Mouse (Mus musculus) testis, postnatal 14 days (tissue): ENCODE data around the gene Arl8a.

Experiments
- DNase-seq: peaks from one replicate; pipeline ENCODE4 v3.0.0; 2021; ENCODE audit warnings: low spot score

Arl8a gene

DNA sequence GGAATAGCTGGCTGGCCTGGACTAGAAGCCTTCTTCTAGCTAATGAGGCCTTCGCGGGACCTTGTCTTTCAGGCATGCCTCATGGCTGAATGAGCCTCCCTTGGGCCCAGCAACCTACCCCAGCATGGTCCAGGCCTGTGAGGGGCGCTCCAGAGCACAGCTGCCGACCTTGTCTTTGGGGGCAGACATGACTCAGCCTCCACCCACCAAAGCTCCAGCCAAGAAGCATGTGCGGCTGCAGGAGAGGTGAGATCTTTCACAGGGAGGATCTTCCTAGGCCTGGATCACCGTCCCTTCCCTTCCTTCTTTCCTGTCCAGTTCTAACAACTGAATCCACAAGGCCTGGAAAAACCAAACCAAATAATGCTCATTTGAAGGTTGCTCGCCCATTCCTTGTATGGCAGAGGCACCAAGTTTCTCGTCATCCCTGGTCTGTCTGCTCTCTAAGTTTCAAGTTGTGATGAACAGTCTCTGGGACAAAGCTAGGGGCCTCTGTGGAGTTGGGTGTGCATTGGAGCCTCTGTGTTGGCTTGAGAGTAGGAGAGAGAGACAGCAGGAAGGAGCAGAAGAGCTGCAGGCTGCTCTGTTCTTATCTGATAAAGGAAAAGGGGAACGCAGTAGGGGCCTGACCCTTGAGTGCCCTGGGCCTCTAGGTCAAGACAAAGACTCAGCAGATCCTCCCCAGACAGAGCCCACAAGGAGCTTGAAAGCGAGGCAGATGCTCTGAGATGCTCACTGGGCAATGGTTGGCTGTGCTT lies 12.8 kb upstream of the Arl8a start:
- DNase-seq, result no peak

DNA sequence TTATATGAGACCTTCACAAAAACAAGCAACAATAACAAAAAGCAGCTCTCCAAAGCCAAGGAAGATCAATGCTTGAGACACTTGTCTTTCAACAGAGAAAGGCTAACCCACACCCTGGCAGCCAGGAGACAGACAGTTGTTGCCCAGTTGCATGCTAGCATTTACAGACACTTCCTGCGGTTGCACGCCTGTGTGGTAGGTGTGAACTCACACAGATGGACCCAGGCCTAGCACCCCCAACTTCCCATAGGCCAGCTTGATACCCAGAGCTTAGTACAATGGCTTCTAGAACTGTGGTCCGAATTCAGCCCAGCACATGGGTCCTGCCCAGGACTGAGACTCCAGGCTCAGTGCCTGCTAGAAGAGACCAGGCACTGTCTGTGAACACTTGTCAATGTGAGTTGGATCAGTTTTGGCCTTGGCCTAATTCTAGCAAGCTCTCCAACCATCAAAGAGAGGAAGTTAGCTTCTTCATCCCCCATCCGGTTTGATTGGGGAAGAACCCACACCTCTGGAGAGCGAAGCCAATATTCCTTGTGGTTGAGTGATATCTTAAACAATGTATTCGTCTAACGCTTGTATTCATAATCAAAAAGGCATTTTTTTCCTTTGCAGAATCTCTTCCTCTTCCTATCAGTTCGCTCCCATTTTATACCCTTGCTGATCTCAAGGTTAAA lies 11.4 kb upstream of the Arl8a start:
- DNase-seq, result no peak

DNA sequence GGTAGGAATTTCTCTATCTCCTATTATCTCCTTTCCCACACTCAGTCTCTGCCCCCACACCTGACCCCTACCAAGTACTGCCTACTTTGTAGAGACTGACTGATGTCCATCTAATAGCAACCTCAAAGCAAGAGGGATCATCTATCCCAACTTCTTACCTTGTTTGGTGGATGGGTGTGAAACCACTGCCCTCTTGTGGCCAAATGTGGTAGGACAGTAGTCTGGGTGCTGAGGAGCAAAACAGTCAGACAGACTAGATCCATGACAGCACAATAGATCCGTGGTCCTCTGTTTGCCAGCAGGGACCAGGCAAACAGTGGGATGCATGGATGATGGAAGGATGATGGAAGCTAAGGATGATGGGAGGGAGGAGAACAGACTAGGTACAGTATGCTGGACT lies 10.1 kb upstream of the Arl8a start:
- DNase-seq, result peak; percentile 54

DNA sequence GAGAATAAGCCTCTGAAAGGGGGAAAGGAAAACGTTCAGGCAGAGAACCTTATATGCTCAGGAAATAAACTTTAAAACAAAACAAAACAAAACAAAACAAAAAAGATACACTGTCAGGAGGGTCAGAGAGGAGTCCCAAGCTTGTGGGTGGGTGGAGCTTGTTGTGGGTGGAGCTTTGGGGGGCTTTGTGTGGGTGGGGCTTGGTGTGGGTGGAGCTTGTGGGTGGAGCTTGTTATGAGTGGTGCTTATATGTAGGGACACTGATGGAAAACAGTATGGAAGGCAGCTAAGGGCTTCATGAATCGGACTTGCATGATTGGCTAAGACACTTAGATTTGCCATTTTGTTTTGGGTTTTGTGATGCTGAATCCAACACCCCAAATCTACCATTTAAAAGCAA lies 6.7 kb upstream of the Arl8a start:
- DNase-seq, result no peak

DNA sequence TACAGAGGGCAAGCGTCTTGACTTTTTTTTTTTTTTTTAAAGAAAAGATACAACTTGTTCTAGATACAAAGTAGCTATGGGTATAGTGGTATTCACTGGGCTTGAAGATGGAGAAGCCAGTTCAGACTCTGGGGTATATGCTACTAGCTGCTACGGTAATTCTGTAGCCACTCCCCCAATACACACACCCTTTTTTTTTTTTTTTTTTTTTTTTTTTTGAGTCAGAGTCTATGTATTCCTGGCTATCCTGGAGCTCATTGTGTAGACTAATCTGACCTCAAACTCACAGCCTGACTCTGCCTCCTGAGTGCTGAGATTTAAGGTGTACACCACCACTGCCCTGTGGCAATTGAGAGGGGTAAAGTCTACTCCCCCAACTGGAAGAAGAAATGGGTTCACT lies 4.2 kb upstream of the Arl8a start:
- DNase-seq, result no peak

DNA sequence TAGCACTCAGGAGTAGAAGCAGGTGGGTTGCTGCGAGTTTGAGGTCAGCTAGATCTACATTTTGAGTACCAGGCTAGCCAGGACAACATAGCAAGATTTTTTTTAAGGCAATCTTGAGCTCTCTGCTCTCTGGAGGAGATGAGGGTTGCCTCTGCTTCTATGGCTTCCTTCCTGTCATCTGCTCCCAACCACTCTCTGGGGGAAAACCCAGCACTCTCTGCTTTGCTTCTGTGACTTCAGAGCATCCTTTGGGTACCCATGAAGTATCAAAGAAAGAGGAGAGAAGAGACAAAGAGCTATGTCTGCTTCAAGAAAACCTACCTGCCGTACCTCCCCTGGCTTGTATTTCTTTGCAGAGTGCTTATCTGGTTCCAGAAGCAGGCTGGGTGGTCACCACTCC lies 2.7 kb upstream of the Arl8a start:
- no peak for DNase-seq

DNA sequence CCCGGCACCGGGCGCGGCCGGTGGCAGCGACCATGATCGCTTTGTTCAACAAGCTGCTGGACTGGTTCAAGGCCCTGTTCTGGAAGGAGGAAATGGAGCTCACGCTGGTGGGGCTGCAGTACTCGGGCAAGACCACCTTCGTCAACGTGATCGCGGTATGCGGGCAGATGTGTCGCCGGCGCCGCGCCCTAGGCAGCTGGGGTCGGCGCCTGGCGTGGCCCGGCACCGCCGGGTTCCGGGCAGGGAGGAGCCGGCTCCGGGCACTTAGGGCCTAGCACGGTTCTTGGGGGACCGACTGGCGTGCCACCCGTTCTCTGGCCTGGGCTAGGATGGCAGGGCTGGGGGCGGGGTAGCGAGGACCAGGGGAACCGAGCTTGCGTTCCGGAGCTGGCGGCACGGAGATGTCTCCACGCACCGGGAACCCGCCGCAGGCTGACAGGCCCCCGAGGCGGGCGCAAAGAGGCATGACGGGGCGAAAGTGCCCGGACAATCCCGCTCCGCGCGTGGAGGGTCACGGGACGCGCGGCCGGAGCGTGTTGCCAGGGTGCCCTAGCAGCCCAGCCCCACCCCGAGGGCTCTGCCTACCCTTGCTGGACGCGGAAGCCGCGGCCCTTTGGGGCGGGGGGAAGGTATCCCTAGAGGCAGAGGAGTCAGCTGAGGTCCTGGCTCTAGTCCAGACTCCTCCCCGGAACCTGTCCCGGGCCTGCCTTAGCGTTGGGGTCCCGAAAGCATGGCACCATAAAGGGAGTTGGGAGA lies 500 bp downstream of the Arl8a start:
- peak; percentile 83 for DNase-seq

DNA sequence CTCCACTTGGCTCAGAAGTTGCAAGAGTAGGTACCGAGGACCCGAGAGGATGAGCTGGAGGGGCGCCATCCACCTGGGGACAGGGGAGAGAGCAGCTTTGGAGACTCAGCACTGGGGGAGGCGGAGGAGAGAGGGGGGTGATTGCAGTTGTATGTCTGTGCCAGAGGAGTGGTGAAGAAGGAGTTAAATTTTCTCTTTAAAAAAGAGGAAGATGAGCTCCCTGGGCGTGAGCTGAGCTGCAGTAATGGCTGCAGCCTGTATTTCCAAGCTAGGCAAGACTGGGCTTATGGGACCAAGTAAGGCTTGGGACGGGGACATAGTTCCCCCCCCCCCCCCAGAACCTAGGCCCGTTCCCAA lies 1.1 kb downstream of the Arl8a start:
- no peak for DNase-seq

DNA sequence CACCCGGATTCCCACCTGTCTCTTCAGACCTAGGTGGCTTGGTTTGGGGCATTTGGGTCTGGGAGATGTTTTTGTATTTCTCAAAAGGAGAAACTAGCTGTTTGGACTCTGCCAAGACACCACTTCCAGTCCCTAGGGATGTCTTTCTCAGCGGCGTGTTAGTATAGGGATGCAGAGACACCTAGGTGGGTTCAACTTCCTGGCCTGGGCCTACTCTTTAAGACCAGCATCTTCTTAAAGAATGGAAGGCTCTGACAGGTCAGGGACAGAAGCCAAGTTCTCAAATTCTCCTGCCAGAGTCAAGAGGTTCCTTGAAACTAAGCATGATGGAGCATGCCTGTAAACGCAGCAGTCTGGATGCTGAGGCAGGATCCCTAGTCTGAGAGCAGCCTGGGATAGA lies 1.9 kb downstream of the Arl8a start:
- no peak for DNase-seq

DNA sequence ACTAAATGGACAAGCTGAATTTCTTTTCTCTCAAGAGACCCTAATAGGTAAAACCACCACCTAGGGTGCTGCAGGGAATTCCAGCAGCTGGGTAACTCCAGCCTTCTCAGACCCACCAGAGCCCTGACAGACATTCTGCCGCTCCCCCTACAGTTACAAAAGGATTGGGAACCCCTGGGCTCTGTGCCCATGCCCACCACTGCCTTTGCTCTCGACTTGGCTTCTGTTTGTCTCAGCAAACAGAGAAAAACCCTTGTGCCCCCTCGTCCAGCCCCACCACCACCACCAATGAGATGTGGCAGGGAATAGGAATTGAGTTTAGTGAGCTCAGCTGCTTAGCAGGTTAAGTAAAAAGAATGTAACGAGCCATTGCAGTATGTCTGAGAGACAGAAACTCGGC lies 2.4 kb downstream of the Arl8a start:
- no peak for DNase-seq

DNA sequence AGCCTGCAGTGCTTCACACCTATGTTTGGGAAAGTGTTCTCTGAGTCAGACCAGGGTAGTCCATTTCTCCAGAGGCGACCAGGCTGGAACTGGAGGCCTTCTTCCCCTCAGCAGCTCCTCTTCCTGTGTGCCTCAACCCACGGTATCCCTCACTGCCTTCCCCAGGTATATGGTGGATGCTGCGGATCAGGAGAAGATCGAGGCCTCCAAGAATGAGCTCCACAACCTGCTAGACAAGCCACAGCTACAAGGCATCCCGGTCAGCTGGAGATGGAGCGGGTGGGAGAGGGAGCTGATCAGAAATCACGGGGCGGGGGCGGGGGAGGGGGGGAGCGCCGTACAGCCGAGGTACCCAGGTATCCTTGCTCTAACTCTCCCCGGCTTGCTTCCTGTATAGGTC lies 7.4 kb downstream of the Arl8a start:
- DNase-seq, result no peak

DNA sequence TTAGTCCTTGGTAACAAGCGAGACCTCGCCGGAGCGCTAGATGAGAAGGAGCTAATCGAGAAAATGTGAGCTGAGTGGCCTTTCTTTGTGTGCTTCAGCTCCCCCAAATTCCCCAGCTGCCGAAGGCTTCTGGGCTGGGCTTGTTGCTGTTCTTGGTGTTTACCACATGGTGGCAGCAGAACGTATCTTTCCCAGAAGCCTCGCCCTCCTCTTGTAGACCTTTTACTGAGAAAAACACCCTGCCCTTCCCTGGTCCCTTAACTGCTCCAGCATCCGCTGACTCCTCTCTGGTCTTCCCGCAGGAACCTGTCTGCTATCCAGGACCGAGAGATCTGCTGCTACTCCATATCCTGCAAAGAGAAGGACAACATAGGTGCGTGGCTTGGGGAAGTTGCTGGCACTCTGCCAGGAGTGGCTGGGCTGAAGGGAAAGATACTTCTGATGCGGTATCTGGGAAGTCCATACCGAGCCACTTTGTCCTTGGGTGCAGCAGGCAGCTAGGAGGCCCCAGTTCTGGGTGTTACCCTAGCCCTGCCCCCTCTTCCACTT lies 7.9 kb downstream of the Arl8a start:
- DNase-seq, result peak; percentile 74

DNA sequence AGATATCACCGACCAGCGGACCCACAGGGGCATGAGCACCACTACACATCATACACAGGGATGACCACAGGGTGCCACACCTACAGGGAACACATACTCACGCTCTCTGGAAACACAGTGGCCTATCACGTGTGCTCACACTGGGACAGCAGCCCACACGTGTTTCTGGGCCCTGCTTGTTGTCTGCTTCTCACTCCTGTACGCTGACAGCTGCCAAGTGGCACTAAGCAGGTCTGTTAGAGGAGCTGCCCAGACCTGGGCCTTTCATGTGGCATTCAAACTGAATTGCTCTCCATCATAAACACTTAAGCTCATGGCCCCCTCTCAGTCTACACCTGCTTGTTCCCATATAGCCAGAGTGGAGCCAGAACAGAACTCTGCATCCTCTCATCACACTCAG lies 9.7 kb downstream of the Arl8a start:
- no peak for DNase-seq

DNA sequence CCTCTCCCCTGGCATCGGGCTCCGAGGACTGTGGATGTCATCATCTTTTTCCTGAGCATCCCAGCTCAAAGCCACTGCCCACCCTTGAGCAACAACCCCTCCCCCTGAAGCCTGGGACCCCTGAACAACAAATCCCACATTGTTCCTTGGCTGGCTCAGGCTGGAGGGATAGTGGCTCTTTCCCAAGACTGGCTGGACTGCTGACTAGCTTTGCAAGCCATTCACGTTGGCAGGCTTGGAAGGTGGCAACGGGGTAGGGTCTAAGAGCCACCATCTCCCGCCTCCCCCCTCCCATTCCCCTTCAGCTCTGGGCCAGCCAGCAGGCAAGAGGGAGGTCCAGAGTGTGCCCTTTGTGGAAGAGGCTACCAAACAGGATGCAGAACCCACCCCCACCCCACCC lies 12.0 kb downstream of the Arl8a start:
- no peak for DNase-seq

DNA sequence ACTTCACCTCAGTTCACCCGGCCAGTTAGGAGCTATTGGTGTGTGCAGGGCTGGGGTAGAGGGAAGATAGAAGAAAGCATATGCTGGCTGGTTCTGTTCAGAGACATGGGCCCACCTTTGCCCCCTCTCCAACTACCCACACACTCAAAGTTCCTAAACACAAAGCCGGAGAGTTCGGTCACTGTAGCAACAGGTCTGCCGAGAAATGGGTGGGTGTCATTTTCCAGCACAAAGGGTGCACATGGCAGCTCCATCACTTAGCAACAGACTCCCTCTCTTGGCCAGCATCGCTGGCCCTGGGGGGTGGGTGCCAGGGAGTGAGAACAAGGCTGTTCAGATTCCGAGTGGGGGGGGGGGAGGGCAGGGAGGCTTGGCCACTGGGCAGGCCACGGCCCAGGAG lies 12.4 kb downstream of the Arl8a start:
- no peak for DNase-seq

DNA sequence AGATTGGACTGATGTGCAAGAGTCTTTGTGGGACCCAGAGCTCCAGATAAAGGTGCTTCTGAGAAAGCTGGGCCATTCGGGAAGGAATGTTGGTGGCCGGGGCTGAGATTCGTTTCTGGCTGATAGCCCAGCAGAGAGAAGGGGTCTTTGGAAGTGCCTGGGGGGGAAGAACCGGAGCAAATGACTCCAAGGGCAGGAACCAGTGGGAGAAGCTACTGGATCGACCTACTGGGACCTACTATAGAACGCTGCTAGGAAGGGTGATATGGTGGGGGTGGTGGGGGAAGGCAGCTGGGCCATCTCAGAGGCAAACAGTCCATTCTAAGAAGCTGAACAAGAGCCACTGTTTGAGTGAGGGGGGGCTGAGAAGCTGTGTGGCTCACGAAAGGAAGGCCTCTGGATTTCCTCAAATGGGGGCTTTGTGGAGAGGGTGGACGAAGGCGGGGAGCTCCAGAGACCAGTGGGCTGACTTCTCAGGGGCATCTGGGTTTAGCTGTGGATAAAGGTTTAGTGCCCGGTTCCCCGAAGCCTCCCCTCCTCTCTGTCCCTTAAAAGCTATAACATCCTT lies 13.0 kb downstream of the Arl8a start:
- no peak for DNase-seq

DNA sequence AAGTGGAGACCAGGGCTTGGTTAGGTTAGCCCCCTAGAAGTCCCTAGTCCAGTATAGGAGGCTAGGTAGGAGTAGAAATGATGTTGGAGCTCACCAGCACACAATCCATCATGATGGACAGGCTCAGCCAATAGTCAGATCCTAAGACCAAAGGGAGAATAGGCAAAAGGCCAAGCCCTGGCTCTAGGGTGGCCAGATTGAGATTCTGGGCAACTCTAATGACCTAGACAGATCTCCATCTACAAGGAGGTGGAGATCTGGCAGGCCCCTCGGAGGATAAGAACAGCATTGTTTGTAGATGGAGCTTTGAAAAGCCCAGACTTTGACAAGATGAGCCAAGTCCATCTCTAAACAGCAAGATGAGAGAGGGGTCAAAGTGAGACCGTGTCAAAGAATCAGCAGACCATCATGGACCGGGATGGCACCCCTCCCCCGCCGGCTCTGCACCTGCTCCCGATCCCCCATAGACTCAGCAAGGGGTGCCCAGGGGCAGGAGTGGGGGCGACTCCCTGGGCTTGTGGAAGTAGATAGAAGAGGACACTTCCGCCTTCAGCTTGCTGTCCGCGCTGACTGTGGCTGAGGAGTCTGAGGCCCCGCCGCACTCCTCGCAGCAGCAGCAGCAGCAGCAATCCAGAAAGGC lies 13.9 kb downstream of the Arl8a start:
- DNase-seq, result no peak

DNA sequence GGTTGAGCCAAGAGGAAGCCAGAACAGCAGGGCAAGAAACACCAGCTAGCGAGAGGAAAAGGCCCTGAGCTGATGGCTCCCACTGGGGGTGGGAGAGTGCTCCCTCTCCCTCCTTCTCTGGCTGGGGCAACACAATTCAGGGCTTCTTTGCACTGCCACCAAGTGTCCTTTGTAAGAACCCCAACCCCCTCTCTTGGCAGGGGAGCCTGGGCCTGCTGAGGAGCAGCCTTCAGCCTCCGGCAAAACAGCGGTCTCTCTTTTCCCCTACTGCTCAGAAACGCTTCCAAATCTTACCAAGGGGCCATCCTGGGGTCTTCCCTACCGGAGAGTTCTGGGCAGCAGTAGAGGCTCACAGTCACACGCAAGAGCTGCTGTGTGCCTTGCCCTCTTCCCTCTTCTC lies 16.1 kb downstream of the Arl8a start:
- DNase-seq, result no peak

DNA sequence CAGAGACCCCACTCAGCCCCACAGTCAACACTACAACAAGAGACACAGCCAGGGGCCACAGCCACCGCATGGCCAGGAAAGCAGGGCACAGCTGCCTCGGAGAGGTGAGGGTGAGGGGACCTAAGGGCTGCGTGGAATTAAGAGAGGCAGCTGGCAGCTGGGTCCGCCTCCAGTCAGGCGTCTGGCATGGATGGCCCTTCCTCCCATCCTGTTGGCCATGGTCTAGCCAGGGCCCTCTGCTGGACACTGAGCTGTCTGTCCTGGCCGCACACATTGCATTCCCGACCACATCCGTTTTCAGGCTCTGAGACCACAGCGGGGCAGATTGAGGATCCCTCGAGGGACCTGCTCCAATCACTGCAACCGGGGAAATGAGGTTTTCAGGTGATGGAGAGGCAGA lies 20.8 kb downstream of the Arl8a start, which contains the start of gene Gpr37l1:
Gene Gpr37l1, minus strand, starts transcription at position 247 of the 400 bp plus-strand sequence.
- no peak for DNase-seq

DNA sequence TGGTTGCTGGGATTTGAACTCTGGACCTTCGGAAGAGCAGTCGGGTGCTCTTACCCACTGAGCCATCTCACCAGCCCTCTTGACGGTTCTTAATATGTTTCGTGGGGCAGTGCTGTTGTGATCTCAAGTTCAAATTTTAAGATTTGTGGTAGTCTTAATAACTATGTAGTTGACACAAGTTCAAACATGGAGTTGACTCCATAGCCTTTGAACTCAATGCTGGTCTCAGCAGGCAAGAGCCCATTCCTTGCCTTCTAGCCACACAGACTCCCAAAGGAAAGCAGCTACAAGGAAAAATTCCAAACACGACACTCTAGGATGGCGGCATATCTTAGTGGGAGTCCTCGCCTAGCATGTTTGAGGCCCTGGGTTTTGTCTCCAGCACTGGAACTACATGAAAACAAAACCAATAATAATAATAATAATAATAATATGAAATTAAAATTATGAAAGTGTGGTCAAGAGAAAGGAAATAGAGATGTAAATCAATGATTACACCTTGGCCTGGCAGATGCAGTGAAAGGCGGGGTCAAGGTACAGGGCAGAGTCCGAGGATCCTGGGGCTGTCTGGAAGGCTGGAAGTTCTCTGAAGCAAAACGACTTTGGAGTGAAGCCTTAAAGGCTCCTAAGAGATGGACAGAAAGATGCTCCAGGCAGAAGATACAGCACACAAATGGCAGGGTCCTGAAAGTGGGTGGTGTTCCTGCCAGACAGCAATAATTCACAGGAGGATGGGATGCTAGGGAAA lies 22.0 kb downstream of the Arl8a start:
- no peak for DNase-seq

DNA sequence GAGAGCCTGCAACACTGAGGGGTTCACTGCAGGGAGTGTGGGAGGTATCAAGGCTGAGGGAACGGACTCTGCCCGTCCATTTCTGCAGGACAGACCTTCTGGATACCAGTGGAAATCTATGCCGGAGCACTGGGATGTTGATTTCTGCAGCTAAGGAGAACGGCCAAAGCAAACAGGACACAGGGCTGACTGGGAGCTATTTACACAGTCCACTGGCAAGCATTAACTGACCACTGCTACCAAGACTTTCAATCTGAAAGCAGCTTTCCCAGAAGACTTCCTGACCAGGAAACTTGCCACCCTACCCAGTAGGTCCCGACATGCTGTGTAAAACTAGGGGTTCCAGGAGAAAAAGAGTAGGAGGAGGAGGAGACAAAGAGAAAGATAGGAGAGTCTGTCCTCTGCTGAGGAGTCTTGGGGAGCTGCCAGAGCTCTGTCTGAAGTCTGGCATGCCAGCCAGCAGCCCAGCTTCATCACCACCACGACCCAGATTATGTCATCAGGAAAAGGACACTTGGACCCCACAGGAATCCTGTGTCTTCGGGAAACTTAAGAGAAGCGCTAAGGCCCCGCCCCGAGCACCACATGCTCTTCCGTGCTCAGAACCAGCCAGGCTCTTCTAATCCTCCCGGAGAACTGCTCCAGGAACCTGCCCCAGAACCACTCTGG lies 23.1 kb downstream of the Arl8a start:
- DNase-seq, result peak; percentile 51
